In the genomic region with DNA sequence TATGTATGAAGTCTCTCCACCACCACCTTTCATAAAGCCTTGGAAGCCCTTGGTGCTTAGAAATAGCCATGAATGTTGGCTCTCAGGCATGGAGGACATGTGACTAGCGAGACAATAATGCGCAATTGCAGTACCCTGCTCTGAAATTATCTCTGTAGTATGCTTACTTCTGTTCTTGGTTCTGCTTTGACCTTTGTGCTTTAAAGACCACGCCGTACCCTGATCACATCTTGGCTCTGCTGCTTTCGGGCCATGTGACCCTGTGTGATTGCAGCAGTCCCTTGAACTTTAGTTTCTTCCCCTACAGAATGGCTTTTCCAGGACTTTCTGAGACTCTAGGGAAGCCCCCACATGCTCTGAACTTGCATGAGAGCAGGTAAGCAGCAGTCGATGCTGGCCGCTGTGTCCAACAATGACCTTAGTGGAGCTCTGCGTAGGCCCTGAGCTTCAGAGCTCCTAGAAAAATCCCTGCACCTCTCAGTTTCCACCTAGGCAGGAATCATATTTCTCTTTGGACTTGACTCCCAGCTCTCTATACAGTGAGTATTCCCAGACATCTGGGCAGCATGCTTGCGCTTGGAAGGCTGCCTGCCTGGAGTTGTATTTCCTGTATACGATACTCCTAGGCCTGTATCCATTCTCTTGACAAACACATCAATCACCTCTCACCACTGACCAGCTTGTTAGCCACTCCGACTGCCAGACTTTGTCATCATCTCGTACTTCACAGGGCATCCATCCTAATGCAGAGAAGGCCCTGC, we compare ENCODE assay signal across 13 mouse cellular contexts. TPM values are rescaled to one million over a fixed set of nuclear protein-coding genes. Genes with fewer than 3 reads are reported as not detected.
DNase-seq lines count a peak whose midpoint lies in the region; ATAC-seq and TF ChIP-seq lines count a peak whose summit lies in the region.
"Had no signal": no experiment of that assay in that cellular context is flagged by ENCODE, and none has a peak within 500 bp of the region (broad histone marks: within the 10 kb centered on the region; RNA-seq: fewer than 3 reads in every experiment).

No protein-coding gene starts in this region.

- H3K27ac ChIP-seq in kidney, embryonic 15.5 days = no peak overlapping the region
- no peak overlapping the region for H3K27ac ChIP-seq in kidney, adult 2 months (ENCODE audit: insufficient read depth, low read depth, low read length)
- H3K27ac ChIP-seq in limb, embryonic 13.5 days = peak overlapping the region; percentile 67; the same call in 1 of the 2 replicates
- H3K27ac ChIP-seq in forebrain, embryonic 13.5 days = no peak overlapping the region
- H3K27ac ChIP-seq: liver, embryonic 13.5 days; midbrain, embryonic 12.5 days had no signal

- H3K9me3 ChIP-seq in kidney, embryonic 15.5 days (replicated peaks) = no peaks in the 10 kb centered on the region
- H3K9me3 ChIP-seq in limb, embryonic 13.5 days = no peaks in the 10 kb centered on the region
- no peaks in the 10 kb centered on the region for H3K9me3 ChIP-seq in forebrain, embryonic 13.5 days (replicated peaks)
- H3K9me3 ChIP-seq: liver, embryonic 13.5 days; midbrain, embryonic 12.5 days had no signal

- H3K36me3 ChIP-seq in kidney, embryonic 15.5 days = no peaks in the 10 kb centered on the region
- H3K36me3 ChIP-seq in kidney, adult 2 months (ENCODE audit: control insufficient read depth, insufficient read depth, low read length) = no peaks in the 10 kb centered on the region
- no peaks in the 10 kb centered on the region for H3K36me3 ChIP-seq in limb, embryonic 13.5 days
- no peaks in the 10 kb centered on the region for H3K36me3 ChIP-seq in forebrain, embryonic 13.5 days (ENCODE audit: poor library complexity, severe bottlenecking)
- H3K36me3 ChIP-seq: liver, embryonic 13.5 days; midbrain, embryonic 12.5 days had no signal

- H3K4me2 ChIP-seq in kidney, embryonic 15.5 days = no peak overlapping the region
- no peak overlapping the region for H3K4me2 ChIP-seq in limb, embryonic 13.5 days (replicated peaks)
- no peak overlapping the region for H3K4me2 ChIP-seq in forebrain, embryonic 13.5 days
- H3K4me2 ChIP-seq: liver, embryonic 13.5 days; midbrain, embryonic 12.5 days had no signal

- 61% methylated on average over 12 of the region's 12 CpGs for WGBS in kidney, embryonic 15.5 days
- WGBS in kidney, adult 2 months = 69% methylated on average over 12 of the region's 12 CpGs
- WGBS in limb, embryonic 13.5 days = 53% methylated on average over 12 of the region's 12 CpGs
- WGBS in forebrain, embryonic 13.5 days = 94% methylated on average over 12 of the region's 12 CpGs

- H3K4me1 ChIP-seq in kidney, embryonic 15.5 days = peaks cover 4% of the 10 kb centered on the region; the same call in 1 of the 2 replicates
- H3K4me1 ChIP-seq in kidney, adult 2 months (ENCODE audit: control insufficient read depth, insufficient read depth, low read length) = no peaks in the 10 kb centered on the region
- peaks cover 14% of the 10 kb centered on the region for H3K4me1 ChIP-seq in limb, embryonic 13.5 days
- H3K4me1 ChIP-seq in forebrain, embryonic 13.5 days = no peaks in the 10 kb centered on the region
- H3K4me1 ChIP-seq: liver, embryonic 13.5 days had no signal

- peak; percentile 69; the same call in 1 of the 2 replicates for ATAC-seq in kidney, embryonic 15.5 days (replicated peaks; ENCODE audit: low FRiP score)
- peak; percentile 88 for ATAC-seq in limb, embryonic 13.5 days (ENCODE audit: low FRiP score, low read depth)
- no peak for ATAC-seq in forebrain, embryonic 13.5 days
- ATAC-seq: forebrain, embryonic 16.5 days had no signal

- TF ChIP-seq CTCF in kidney, adult 2 months (conservative IDR thresholded peaks at IDR 0.05; ENCODE audit: insufficient read depth, insufficient read length, low read depth, low read length) = no peak

- TF ChIP-seq POLR2A in kidney, adult 2 months (IDR thresholded peaks at IDR 0.05; ENCODE audit: low read depth, low read length) = no peak

- no peak for DNase-seq in kidney, adult 2 months
- DNase-seq in embryo, embryonic 11 days = peak; percentile 31
- peak; percentile 10 for DNase-seq in fibroblast of lung, adult 2 months (ENCODE audit: low read depth)
- no peak for DNase-seq in cerebellum, postnatal 4 days (ENCODE audit: low spot score in 2 of 2)
- DNase-seq: cerebellum, postnatal 14 days; kidney, postnatal 10 days; liver, embryonic 13.5 days; right cerebral cortex, postnatal 25 days had no signal

- H3K4me3 ChIP-seq in kidney, embryonic 15.5 days (replicated peaks) = no peak overlapping the region
- no peak overlapping the region for H3K4me3 ChIP-seq in kidney, adult 2 months (ENCODE audit: insufficient read depth, low read depth, low read length)
- no peak overlapping the region for H3K4me3 ChIP-seq in limb, embryonic 13.5 days
- no peak overlapping the region for H3K4me3 ChIP-seq in forebrain, embryonic 13.5 days
- H3K4me3 ChIP-seq: liver, embryonic 13.5 days; midbrain, embryonic 12.5 days had no signal

- no peaks in the 10 kb centered on the region for H3K27me3 ChIP-seq in kidney, embryonic 15.5 days
- no peaks in the 10 kb centered on the region for H3K27me3 ChIP-seq in kidney, adult 2 months (replicated peaks; ENCODE audit: control insufficient read depth, insufficient read depth, low read length)
- H3K27me3 ChIP-seq in limb, embryonic 13.5 days = no peaks in the 10 kb centered on the region
- H3K27me3 ChIP-seq in forebrain, embryonic 13.5 days = no peaks in the 10 kb centered on the region
- H3K27me3 ChIP-seq: liver, embryonic 13.5 days had no signal

- H3K9ac ChIP-seq in kidney, embryonic 15.5 days = no peak overlapping the region
- H3K9ac ChIP-seq in limb, embryonic 13.5 days = no peak overlapping the region
- H3K9ac ChIP-seq in forebrain, embryonic 13.5 days = no peak overlapping the region
- H3K9ac ChIP-seq: liver, embryonic 13.5 days; midbrain, embryonic 12.5 days had no signal

RNA-seq across cellular contexts. Expression of a gene that starts 2.4 kb away (rescaled TPM):
- 4.9 and 11.3 TPM in 2 replicates for polyA plus RNA-seq in kidney, embryonic 15.5 days (2015; fragmentation: Nextera tagmentation; extraction: Ambion mirVana)
- polyA plus RNA-seq in kidney, adult 2 months (2012; rRNA removed) = 5.1 TPM in 1 of 2 replicates, not detected in the other
- polyA plus RNA-seq in limb, embryonic 13.5 days (2015; fragmentation: Nextera tagmentation; extraction: Ambion mirVana) = 27.6 and 27.8 TPM in 2 replicates
- polyA plus RNA-seq in forebrain, embryonic 13.5 days (2015; fragmentation: Nextera tagmentation; extraction: Ambion mirVana) = 0.77 TPM in 1 of 2 replicates, not detected in the other
- polyA plus RNA-seq: forebrain, embryonic 16.5 days had no signal

RNA-seq across cellular contexts. Expression of a gene that starts 36.0 kb away (rescaled TPM):
- polyA plus RNA-seq in kidney, embryonic 15.5 days (2015; fragmentation: Nextera tagmentation; extraction: Ambion mirVana) = 22.8 and 22.9 TPM in 2 replicates
- polyA plus RNA-seq in kidney, adult 2 months (2012; rRNA removed) = 0.12 and 0.28 TPM in 2 replicates
- polyA plus RNA-seq in limb, embryonic 13.5 days (2015; fragmentation: Nextera tagmentation; extraction: Ambion mirVana) = 15.9 and 17.2 TPM in 2 replicates
- polyA plus RNA-seq in forebrain, embryonic 13.5 days (2015; fragmentation: Nextera tagmentation; extraction: Ambion mirVana) = 12.6 TPM in 2 replicates

RNA-seq across cellular contexts. Expression of a gene that starts 56.6 kb away (rescaled TPM):
- polyA plus RNA-seq in kidney, embryonic 15.5 days (2015; fragmentation: Nextera tagmentation; extraction: Ambion mirVana) = 39.3 and 43.5 TPM in 2 replicates
- 7.8 and 9.6 TPM in 2 replicates for polyA plus RNA-seq in kidney, adult 2 months (2012; rRNA removed)
- 28.8 TPM in 2 replicates for polyA plus RNA-seq in limb, embryonic 13.5 days (2015; fragmentation: Nextera tagmentation; extraction: Ambion mirVana)
- 38.5 and 42.3 TPM in 2 replicates for polyA plus RNA-seq in forebrain, embryonic 13.5 days (2015; fragmentation: Nextera tagmentation; extraction: Ambion mirVana)

Comparison
In these comparisons a context has a peak if more than half of its experiments do, and no peak if none do; other contexts are left out.
1. RNA of a gene that starts 36.0 kb away (polyA plus RNA-seq): 22.8 to 22.9 TPM in kidney, embryonic 15.5 days, 15.9 to 17.2 TPM in limb, embryonic 13.5 days and 12.6 TPM in forebrain, embryonic 13.5 days; 0.12 to 0.28 TPM in kidney, adult 2 months; every median in the first group is over 10 times any median in the second.
2. DNase-seq: peak in embryo, embryonic 11 days (single experiment) and fibroblast of lung, adult 2 months (single experiment); none in kidney, adult 2 months (single experiment) and cerebellum, postnatal 4 days (0 of 2).